9 mouse cellular contexts compared by ENCODE assay signal in the genomic region with DNA sequence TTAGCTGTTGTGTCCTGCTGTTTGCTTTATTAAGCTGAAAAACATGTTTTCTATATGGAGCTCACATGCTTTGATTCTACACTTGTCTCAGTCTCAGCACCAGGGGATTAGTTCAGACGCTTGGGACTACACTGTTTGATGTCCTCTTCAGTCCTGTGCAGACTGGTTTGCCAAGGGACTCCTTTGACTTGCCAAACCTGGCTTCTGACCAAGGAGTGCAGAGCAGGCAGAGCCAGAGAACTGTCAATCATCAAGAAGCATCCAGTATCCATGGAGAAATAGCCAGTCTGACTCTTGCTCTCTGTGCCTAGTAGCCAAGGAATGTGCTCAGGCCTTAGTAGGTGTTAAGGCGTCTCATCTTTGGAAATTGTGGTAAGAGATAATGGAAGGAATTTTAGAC.
A peak's percentile ranks its signal among the peaks of the same experiment; 100 is the strongest.
DNase-seq lines count a peak whose midpoint lies in the region; ATAC-seq lines count a peak whose summit lies in the region.
"Had no signal": no experiment of that assay in that cellular context is flagged by ENCODE, and none has a peak within 500 bp of the region (broad histone marks: within the 10 kb centered on the region; RNA-seq: fewer than 3 reads in every experiment).

No protein-coding gene starts in this region.

- H3K4me2 ChIP-seq in kidney, embryonic 14.5 days (replicated peaks; ENCODE audit: low read depth, low read length) = no peak overlapping the region
- H3K4me2 ChIP-seq: embryonic facial prominence, embryonic 15.5 days; stomach, embryonic 15.5 days had no signal

- no peak for ATAC-seq in kidney, embryonic 14.5 days (ENCODE audit: low FRiP score, low TSS enrichment)
- ATAC-seq in cerebellum, adult (ENCODE audit: insufficient number of reproducible peaks, low FRiP score, low TSS enrichment) = peak; percentile 97

- H3K4me1 ChIP-seq in kidney, embryonic 14.5 days (ENCODE audit: control insufficient read depth, insufficient read depth, low read length) = no peaks in the 10 kb centered on the region
- H3K4me1 ChIP-seq: embryonic facial prominence, embryonic 15.5 days; stomach, embryonic 15.5 days had no signal

- no peaks in the 10 kb centered on the region for H3K27me3 ChIP-seq in kidney, embryonic 14.5 days (ENCODE audit: control insufficient read depth, insufficient read depth, low read length)
- H3K27me3 ChIP-seq: embryonic facial prominence, embryonic 15.5 days; stomach, embryonic 15.5 days had no signal

- H3K9ac ChIP-seq in kidney, embryonic 14.5 days (ENCODE audit: low read depth, low read length) = no peak overlapping the region
- H3K9ac ChIP-seq: embryonic facial prominence, embryonic 15.5 days; stomach, embryonic 15.5 days had no signal

- no peaks in the 10 kb centered on the region for H3K9me3 ChIP-seq in kidney, embryonic 14.5 days (ENCODE audit: control insufficient read depth, low read length)
- H3K9me3 ChIP-seq: embryonic facial prominence, embryonic 15.5 days; stomach, embryonic 15.5 days had no signal

- no peaks in the 10 kb centered on the region for H3K36me3 ChIP-seq in kidney, embryonic 14.5 days (ENCODE audit: control insufficient read depth, insufficient read depth, low read length)
- H3K36me3 ChIP-seq: embryonic facial prominence, embryonic 15.5 days; stomach, embryonic 15.5 days had no signal

- no peak overlapping the region for H3K4me3 ChIP-seq in kidney, embryonic 14.5 days (ENCODE audit: low read length)
- H3K4me3 ChIP-seq: embryonic facial prominence, embryonic 15.5 days; stomach, embryonic 15.5 days had no signal

- WGBS in kidney, embryonic 14.5 days = 76% methylated on average over 2 of the region's 2 CpGs

- peak; percentile 1 to 7 for DNase-seq in kidney, postnatal 36 days
- peak; percentile 90 for DNase-seq in adipocyte (ENCODE audit: low spot score)
- DNase-seq in heart, adult 9 months (ENCODE audit: low spot score in 2 of 2) = peak; percentile 28 to 34
- DNase-seq in urinary bladder, postnatal 4 days (ENCODE audit: low spot score in 2 of 2) = no peak
- DNase-seq in MN1 (ENCODE audit: low spot score) = no peak

- no peak overlapping the region for H3K27ac ChIP-seq in kidney, embryonic 14.5 days (ENCODE audit: low read depth, low read length)
- H3K27ac ChIP-seq: embryonic facial prominence, embryonic 15.5 days; stomach, embryonic 15.5 days had no signal

Comparison
In these comparisons a context has a peak if more than half of its experiments do, and no peak if none do; other contexts are left out.
1. DNase-seq: peak in kidney, postnatal 36 days (2 of 2), adipocyte (single experiment) and heart, adult 9 months (2 of 2); none in urinary bladder, postnatal 4 days (0 of 2) and MN1 (single experiment).